Mouse (Mus musculus): ENCODE measurements around the gene Ky. TPM values are rescaled to one million over a fixed set of nuclear protein-coding genes. Genes with fewer than 3 reads are reported as not detected.

Ky gene
- total and polyA plus RNA-seq, 3 experiments: 0.05 TPM; not detected in 2

DNA sequence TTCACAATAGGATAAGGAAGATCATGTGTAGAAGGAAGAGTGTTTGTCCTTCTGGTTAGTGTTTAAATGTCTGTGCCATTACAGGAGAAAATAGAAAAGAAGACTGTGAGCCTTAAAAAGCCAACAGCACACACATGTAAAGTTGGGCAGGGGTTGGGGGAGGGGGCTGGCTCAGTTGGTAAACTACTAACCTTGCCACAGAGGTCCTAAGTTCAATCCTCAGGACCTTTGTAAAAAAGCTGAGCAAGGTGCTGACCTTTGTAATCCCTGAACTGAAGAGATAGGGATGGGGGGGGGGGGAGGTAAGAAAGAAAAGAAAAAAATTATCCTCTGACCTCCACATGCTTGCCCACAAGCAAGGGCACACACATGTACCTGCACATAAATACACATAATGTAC, 5.8 kb upstream of the Ky start:
- Histone ChIP-seq H3K27me3 (ENCODE audit: insufficient read depth, low read length) (no peaks in the 10 kb centered on the region), H3K9me3 (replicated peaks) (peaks cover 68% of the 10 kb centered on the region), H3K36me3 (replicated peaks) (no peaks in the 10 kb centered on the region), H3K4me1 (ENCODE audit: insufficient read depth, low read depth, low read length) (no peaks in the 10 kb centered on the region), H3K4me3 (ENCODE audit: low read depth, low read length) (no peak overlapping the region)
- TF ChIP-seq CTCF (IDR thresholded peaks at IDR 0.05; ENCODE audit: low read depth, low read length): no peak
- no peak for TF ChIP-seq GATA2 (IDR thresholded peaks at IDR 0.05; ENCODE audit: borderline replicate concordance, low read depth, low read length)
- no peak for TF ChIP-seq POLR2AphosphoS5 (IDR thresholded peaks at IDR 0.05; ENCODE audit: insufficient replicate concordance, low read depth, low read length)
- no peak for TF ChIP-seq GATA1 (IDR thresholded peaks at IDR 0.05; ENCODE audit: borderline replicate concordance, low read length)
- no peak for ATAC-seq (ENCODE audit: extremely low read depth, insufficient number of reproducible peaks, low FRiP score, poor library complexity, severe bottlenecking)
- DNase-seq (ENCODE audit: low spot score): no peak

DNA sequence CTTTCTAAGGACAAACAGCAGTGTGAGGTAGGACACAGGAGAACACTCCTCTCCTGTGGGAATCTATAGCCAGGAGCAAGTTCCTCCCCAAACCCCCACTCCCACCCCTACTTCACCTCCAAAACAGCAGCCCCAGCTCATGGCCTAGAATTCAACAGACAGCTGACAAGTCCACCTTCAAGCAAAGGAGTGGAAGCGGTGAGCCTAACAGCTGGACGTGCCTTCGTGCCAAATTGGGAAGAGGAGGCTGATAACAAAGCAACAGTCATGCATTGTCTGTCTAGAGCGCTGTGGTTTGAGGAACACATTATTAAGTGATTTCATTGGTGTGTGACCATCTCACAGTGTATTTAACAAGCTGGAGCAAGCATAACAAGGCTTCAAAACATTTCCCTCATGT, 4.4 kb upstream of the Ky start:
- ATAC-seq (ENCODE audit: extremely low read depth, insufficient number of reproducible peaks, low FRiP score, poor library complexity, severe bottlenecking) (no peak), DNase-seq (ENCODE audit: low spot score) (no peak)
- H3K4me1 ChIP-seq (ENCODE audit: insufficient read depth, low read depth, low read length): no peaks in the 10 kb centered on the region
- H3K27me3 ChIP-seq (ENCODE audit: insufficient read depth, low read length): no peaks in the 10 kb centered on the region; the same call in 1 of the 2 replicates
- TF ChIP-seq TAL1 (conservative IDR thresholded peaks at IDR 0.05; ENCODE audit: low read depth, low read length) (no peak), CTCF (IDR thresholded peaks at IDR 0.05; ENCODE audit: low read depth, low read length) (no peak), POLR2AphosphoS5 (IDR thresholded peaks at IDR 0.05; ENCODE audit: insufficient replicate concordance, low read depth, low read length) (no peak)
- no peaks in the 10 kb centered on the region for H3K36me3 ChIP-seq (replicated peaks)
- peaks cover 73% of the 10 kb centered on the region for H3K9me3 ChIP-seq (replicated peaks)
- no peak overlapping the region for H3K4me3 ChIP-seq (ENCODE audit: low read depth, low read length)

DNA sequence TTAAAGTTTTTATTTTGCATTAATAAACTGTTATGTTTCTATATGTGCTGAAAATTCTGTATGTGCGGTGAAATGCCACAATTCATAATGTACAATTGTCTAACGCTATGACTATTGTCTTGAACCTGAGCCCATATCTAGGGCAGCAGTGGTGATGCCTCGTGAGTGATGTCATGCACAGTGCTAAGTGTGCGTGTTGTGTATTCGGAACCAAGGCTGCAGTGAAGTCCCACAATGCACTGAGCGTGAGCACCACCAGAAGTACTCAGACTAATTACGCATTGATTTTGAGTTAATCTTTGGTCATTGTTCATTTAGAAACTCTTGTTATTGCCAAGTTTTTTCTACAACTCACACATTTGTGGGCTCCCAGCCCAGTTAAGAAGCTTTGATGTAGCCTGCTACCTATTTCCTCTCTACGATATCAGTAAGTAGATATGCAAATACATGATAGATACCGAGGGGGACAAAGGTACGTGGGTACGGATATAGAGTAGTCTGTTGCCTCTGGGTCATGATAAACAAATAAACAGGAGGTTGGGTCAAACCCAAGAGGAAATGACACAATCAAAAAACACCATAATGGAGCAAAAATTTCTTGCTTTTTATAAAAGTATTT, 3.4 kb upstream of the Ky start:
- no peaks in the 10 kb centered on the region for H3K4me1 ChIP-seq (ENCODE audit: insufficient read depth, low read depth, low read length)
- no peak for ATAC-seq (ENCODE audit: extremely low read depth, insufficient number of reproducible peaks, low FRiP score, poor library complexity, severe bottlenecking)
- H3K36me3 ChIP-seq (replicated peaks): no peaks in the 10 kb centered on the region
- no peaks in the 10 kb centered on the region; the same call in 1 of the 2 replicates for H3K27me3 ChIP-seq (ENCODE audit: insufficient read depth, low read length)
- H3K9me3 ChIP-seq (replicated peaks): peaks cover 72% of the 10 kb centered on the region
- DNase-seq (ENCODE audit: low spot score): no peak
- H3K4me3 ChIP-seq (ENCODE audit: low read depth, low read length): no peak overlapping the region
- TF ChIP-seq POLR2AphosphoS5 (IDR thresholded peaks at IDR 0.05; ENCODE audit: insufficient replicate concordance, low read depth, low read length) (no peak), CTCF (IDR thresholded peaks at IDR 0.05; ENCODE audit: low read depth, low read length) (no peak), GATA2 (IDR thresholded peaks at IDR 0.05; ENCODE audit: borderline replicate concordance, low read depth, low read length) (no peak), GATA1 (IDR thresholded peaks at IDR 0.05; ENCODE audit: borderline replicate concordance, low read length) (no peak), TAL1 (conservative IDR thresholded peaks at IDR 0.05; ENCODE audit: low read depth, low read length) (no peak)

DNA sequence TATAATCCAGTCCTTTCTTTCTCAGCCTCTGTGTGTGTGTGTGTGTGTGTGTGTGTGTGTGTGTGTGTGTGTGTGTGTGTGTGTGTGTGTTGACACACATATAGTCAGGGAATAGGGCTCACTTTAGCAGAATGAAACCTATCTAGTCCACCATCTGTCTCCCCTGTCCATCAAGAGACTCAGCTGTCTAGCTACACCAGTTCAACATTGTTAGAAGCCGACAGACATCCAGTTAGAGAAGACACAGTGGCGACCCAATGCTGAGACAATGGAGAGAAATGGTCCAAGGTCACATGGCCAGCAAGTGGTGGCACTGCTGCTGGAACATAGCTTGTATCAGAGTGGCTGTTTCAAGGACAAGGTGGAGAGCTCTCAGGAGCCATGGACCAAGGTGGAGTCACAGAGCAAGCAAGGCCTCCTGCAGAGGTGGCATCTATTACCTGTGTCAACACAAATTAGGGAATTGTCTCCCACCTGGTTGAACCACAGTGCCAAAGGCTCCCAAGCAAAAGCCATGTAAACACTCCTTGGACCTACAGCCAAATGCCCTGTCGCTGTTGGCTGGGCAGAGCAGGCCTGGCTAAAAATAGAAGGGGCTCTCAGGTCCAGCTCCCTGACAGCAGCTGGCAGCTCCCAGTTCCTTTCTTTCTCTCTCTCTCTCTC, 703 bp upstream of the Ky start:
- ATAC-seq (ENCODE audit: extremely low read depth, insufficient number of reproducible peaks, low FRiP score, poor library complexity, severe bottlenecking): no peak
- TF ChIP-seq GATA2 (IDR thresholded peaks at IDR 0.05; ENCODE audit: borderline replicate concordance, low read depth, low read length) (no peak), GATA1 (IDR thresholded peaks at IDR 0.05; ENCODE audit: borderline replicate concordance, low read length) (no peak), POLR2AphosphoS5 (IDR thresholded peaks at IDR 0.05; ENCODE audit: insufficient replicate concordance, low read depth, low read length) (no peak), CTCF (IDR thresholded peaks at IDR 0.05; ENCODE audit: low read depth, low read length) (no peak), TAL1 (conservative IDR thresholded peaks at IDR 0.05; ENCODE audit: low read depth, low read length) (no peak)
- Histone ChIP-seq H3K9me3 (replicated peaks) (peaks cover 71% of the 10 kb centered on the region), H3K4me1 (ENCODE audit: insufficient read depth, low read depth, low read length) (no peaks in the 10 kb centered on the region), H3K4me3 (ENCODE audit: low read depth, low read length) (no peak overlapping the region), H3K36me3 (replicated peaks) (no peaks in the 10 kb centered on the region), H3K27me3 (ENCODE audit: insufficient read depth, low read length) (no peaks in the 10 kb centered on the region; the same call in 1 of the 2 replicates)
- no peak for DNase-seq (ENCODE audit: low spot score)

DNA sequence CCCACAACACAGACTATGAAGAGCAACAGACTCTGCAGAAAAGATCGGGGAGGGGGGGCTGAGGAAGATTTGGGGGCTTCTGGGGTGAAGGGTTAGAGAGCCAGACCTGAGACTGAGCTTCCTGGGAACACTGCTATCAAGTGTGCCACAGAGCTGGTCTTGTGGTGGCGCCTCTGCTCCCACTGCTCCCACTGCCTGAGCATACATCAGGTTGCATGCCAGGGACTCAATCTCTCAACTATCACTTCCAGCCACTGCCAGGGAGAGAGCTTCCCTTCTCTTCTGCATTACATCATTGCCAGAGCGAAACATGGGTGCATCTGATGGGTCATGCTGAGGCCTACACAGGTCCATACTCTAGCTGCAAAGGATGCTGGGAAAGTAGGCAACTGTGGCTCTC, 2.8 kb downstream of the Ky start:
- H3K27me3 ChIP-seq (ENCODE audit: insufficient read depth, low read length): no peaks in the 10 kb centered on the region; the same call in 1 of the 2 replicates
- TF ChIP-seq CTCF (IDR thresholded peaks at IDR 0.05; ENCODE audit: low read depth, low read length) (no peak), POLR2AphosphoS5 (IDR thresholded peaks at IDR 0.05; ENCODE audit: insufficient replicate concordance, low read depth, low read length) (no peak), GATA2 (IDR thresholded peaks at IDR 0.05; ENCODE audit: borderline replicate concordance, low read depth, low read length) (no peak), TAL1 (conservative IDR thresholded peaks at IDR 0.05; ENCODE audit: low read depth, low read length) (no peak), GATA1 (IDR thresholded peaks at IDR 0.05; ENCODE audit: borderline replicate concordance, low read length) (no peak)
- DNase-seq (ENCODE audit: low spot score) (no peak), ATAC-seq (ENCODE audit: extremely low read depth, insufficient number of reproducible peaks, low FRiP score, poor library complexity, severe bottlenecking) (no peak)
- H3K4me3 ChIP-seq (ENCODE audit: low read depth, low read length): no peak overlapping the region
- no peaks in the 10 kb centered on the region for H3K4me1 ChIP-seq (ENCODE audit: insufficient read depth, low read depth, low read length)
- H3K9me3 ChIP-seq (replicated peaks): peaks cover 82% of the 10 kb centered on the region
- H3K36me3 ChIP-seq (replicated peaks): no peaks in the 10 kb centered on the region

DNA sequence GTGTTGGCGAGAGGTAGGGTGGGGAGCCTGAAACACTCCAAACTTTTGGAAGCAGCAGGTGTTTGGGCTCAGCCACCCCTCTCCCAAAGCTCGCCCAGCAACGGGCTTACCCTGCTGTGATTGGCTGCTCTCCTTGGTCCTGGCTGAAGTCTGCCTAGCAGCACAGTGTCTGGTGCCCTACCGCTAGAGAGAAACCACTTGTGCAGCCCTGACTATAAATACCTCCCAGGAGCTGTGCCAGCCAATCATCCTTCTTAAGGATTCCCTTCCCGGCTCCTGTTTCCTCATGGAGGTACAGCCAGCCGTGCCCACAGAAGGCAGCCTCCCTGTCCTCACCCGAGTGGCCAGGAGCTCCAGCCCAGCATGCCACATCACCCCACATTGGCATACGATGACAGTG, 5.9 kb downstream of the Ky start:
- no peak for TF ChIP-seq GATA1 (IDR thresholded peaks at IDR 0.05; ENCODE audit: borderline replicate concordance, low read length)
- TF ChIP-seq POLR2AphosphoS5 (IDR thresholded peaks at IDR 0.05; ENCODE audit: insufficient replicate concordance, low read depth, low read length): no peak
- no peak for TF ChIP-seq GATA2 (IDR thresholded peaks at IDR 0.05; ENCODE audit: borderline replicate concordance, low read depth, low read length)
- no peak for TF ChIP-seq CTCF (IDR thresholded peaks at IDR 0.05; ENCODE audit: low read depth, low read length)
- no peak for TF ChIP-seq TAL1 (conservative IDR thresholded peaks at IDR 0.05; ENCODE audit: low read depth, low read length)
- H3K27me3 ChIP-seq (ENCODE audit: insufficient read depth, low read length): no peaks in the 10 kb centered on the region
- H3K9me3 ChIP-seq (replicated peaks): peaks cover 84% of the 10 kb centered on the region
- no peak for DNase-seq (ENCODE audit: low spot score)
- H3K36me3 ChIP-seq (replicated peaks): no peaks in the 10 kb centered on the region
- H3K4me3 ChIP-seq (ENCODE audit: low read depth, low read length): no peak overlapping the region
- no peaks in the 10 kb centered on the region for H3K4me1 ChIP-seq (ENCODE audit: insufficient read depth, low read depth, low read length)
- ATAC-seq (ENCODE audit: extremely low read depth, insufficient number of reproducible peaks, low FRiP score, poor library complexity, severe bottlenecking): no peak

All from G1E (cell line).